Mouse (Mus musculus) retina, embryonic 14.5 days (tissue): ENCODE measurements at regions not wholly inside any gene's neighbourhood (a gene's known extent, or its start where the extent isn't known, plus 50 kb on each side); places are given as distances from the start of the nearest gene placed in this dataset.

Experiments used
- DNase-seq: peaks from one replicate; pipeline ENCODE4 v3.0.0-alpha.2; 2015; ENCODE audit warnings: low spot score

- no peak for DNase-seq
Observed at GRCm38 (mm10) chr6:51641965-51642364, 118.3 kb downstream of the Snx10 start.

GRCm38 (mm10) chr6:51648813-51649212 lies 125.1 kb downstream of the Snx10 start:
- peak; percentile 41 for DNase-seq

- DNase-seq, result no peak
Observed at GRCm38 (mm10) chr6:51653753-51654152, 130.1 kb downstream of the Snx10 start.

GRCm38 (mm10) chr6:51654991-51655390 lies 131.3 kb downstream of the Snx10 start:
- peak; percentile 38 for DNase-seq

- DNase-seq, result no peak
Observed at GRCm38 (mm10) chr6:51656078-51656477, 132.4 kb downstream of the Snx10 start.

GRCm38 (mm10) chr6:51656883-51657640 lies 133.4 kb downstream of the Snx10 start:
- DNase-seq, result peak; percentile 70

GRCm38 (mm10) chr6:51658360-51658759 lies 134.7 kb downstream of the Snx10 start:
- peak; percentile 37 for DNase-seq

- DNase-seq, result no peak
Observed at GRCm38 (mm10) chr6:51663178-51663577, 139.5 kb downstream of the Snx10 start.

- DNase-seq, result no peak
Observed at GRCm38 (mm10) chr6:51664049-51664448, 140.3 kb downstream of the Snx10 start.

GRCm38 (mm10) chr6:51667022-51667421 lies 143.3 kb downstream of the Snx10 start:
- no peak for DNase-seq

- DNase-seq, result no peak
Observed at GRCm38 (mm10) chr6:51675342-51675945, 151.7 kb downstream of the Snx10 start.

GRCm38 (mm10) chr6:51677162-51677996 lies 153.7 kb downstream of the Snx10 start:
- no peak for DNase-seq

GRCm38 (mm10) chr6:51678743-51679142 lies 155.0 kb downstream of the Snx10 start:
- no peak for DNase-seq

GRCm38 (mm10) chr6:51680239-51680857 lies 156.6 kb downstream of the Snx10 start:
- no peak for DNase-seq

- DNase-seq, result no peak
Observed at GRCm38 (mm10) chr6:51683131-51683530, 159.4 kb downstream of the Snx10 start.

- DNase-seq, result no peak
Observed at GRCm38 (mm10) chr6:51685651-51686287, 162.1 kb downstream of the Snx10 start.

GRCm38 (mm10) chr6:51690795-51691563 lies 167.3 kb downstream of the Snx10 start:
- no peak for DNase-seq

- DNase-seq, result no peak
Observed at GRCm38 (mm10) chr6:51693984-51694383, 170.3 kb downstream of the Snx10 start.

- DNase-seq, result no peak
Observed at GRCm38 (mm10) chr6:51696396-51696795, 172.7 kb downstream of the Snx10 start.

- no peak for DNase-seq
Observed at GRCm38 (mm10) chr6:51697754-51698153, 174.1 kb downstream of the Snx10 start.

- DNase-seq, result no peak
Observed at GRCm38 (mm10) chr6:51698244-51698643, 174.5 kb downstream of the Snx10 start.
